Mouse (Mus musculus): ENCODE data around the gene Grip2.

The Grip2 gene

GRCm38 (mm10) chr6:91796064-91796463 is 31.0 kb downstream of the Grip2 start:
- no peak for DNase-seq (ENCODE audit: extremely low spot score)

- DNase-seq (ENCODE audit: extremely low spot score) = no peak
Observed at GRCm38 (mm10) chr6:91795640-91796039, 31.4 kb downstream of the Grip2 start.

DNA sequence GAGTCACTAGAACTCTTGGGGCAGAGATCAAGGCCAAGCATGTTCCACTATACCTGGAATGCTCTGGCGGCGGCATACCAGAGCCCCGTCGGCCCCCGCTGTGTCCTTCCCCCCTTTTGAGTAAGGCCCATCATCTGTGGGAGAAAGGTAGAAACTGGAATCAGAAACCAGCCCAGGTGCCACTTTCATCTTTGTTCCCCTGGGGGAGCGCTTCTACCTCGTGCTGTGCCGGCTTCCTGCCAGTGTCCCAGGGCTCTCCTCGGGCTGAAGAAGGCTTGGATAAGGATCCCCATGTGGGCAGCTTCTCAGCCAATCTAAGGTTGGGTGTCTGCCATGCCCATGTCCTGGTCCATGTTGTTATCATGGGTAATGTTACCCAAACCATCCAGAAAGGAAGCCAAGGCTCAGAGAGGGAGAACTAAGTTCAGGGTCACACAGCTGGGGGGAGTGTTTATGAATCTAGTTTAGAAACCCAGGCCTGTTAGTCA is 38.7 kb downstream of the Grip2 start:
- DNase-seq (ENCODE audit: extremely low spot score) = no peak

DNA sequence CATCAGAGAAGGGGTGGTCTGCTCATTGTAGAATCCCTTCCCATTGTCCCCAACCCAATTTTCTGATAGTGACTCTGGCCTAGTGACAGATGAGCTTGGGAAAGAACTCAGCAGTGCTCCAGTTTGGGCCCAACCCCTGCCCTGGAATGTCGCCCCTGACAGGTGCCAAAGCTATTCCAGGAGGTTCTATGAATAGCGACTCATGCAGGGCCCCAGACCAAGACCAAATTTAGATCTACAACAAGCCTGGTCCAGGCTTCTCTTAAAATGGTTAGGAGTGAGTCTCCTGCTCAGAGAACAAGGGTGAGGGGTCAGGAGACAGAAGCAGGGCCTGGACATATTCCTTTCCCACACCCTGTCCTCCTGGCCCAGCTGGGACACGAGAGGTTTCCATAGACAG is 42.0 kb downstream of the Grip2 start:
- DNase-seq (ENCODE audit: extremely low spot score) = no peak

GRCm38 (mm10) chr6:91779206-91779605 is 47.8 kb downstream of the Grip2 start:
- DNase-seq (ENCODE audit: extremely low spot score) = no peak

- peak; percentile 73 for DNase-seq (ENCODE audit: extremely low spot score)
Observed at GRCm38 (mm10) chr6:91776543-91776942, 50.5 kb downstream of the Grip2 start.

- DNase-seq (ENCODE audit: extremely low spot score) = no peak
Observed at GRCm38 (mm10) chr6:91773951-91774350, 53.1 kb downstream of the Grip2 start.

DNA sequence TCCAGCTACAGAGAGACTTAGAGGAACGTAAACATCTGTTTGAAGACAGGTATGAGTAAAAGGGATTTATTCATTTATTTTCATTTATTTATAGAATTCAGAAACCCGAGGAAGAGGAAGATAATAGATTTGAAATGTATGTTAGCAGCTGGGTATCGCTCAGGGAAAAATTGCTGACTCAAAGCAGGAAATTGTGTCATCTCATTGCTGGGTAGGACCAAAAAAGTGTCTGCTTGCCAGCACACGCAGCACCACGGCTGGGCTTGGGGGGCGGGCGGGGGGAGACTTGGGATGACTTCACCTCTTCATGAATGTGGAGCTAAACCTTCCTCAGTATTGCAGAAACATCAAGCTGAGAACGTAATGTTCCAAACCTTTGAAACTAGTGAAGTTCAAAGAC is 59.5 kb downstream of the Grip2 start:
- no peak for DNase-seq (ENCODE audit: extremely low spot score)

DNA sequence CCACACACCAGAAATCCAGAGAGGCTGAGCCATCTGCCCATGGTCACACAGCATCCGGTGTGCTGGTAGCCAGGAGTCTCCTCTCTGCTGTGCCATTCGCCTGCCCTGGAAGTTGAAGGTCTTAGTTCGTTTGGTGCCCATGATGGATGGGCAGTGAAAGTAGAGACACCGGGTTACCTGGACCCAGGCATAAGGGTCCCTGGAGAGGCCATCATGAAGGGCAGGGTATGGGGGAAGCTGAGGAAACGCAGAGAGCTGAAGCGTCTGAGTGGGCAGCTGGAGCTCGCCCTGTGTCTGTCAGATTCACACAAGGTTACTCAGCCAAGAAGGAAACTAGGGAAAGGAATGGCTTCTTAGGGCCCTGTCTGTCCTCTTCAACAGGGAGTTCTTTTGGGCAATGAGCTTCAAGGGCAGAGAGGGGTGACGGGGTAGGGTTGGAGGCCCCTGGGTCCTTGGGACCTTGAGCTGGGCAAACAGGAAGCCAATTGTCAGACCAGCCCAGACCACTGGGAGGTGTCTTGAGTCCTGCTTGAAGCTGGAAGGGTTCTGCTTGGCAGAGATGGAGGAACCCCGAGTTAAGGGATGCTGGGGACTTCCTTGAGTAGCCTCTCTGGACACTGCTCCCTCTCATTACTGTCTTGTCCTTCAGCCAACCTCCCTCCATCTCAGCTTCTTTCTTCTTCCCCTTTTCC is 64.9 kb downstream of the Grip2 start:
- DNase-seq (ENCODE audit: extremely low spot score) = no peak

- no peak for DNase-seq (ENCODE audit: extremely low spot score)
Observed at GRCm38 (mm10) chr6:91754845-91755244, 72.2 kb downstream of the Grip2 start.

- no peak for DNase-seq (ENCODE audit: extremely low spot score)
Observed at GRCm38 (mm10) chr6:91754098-91754497, 73.0 kb downstream of the Grip2 start.

- DNase-seq (ENCODE audit: extremely low spot score) = no peak
Observed at GRCm38 (mm10) chr6:91752884-91753283, 74.2 kb downstream of the Grip2 start.

DNA sequence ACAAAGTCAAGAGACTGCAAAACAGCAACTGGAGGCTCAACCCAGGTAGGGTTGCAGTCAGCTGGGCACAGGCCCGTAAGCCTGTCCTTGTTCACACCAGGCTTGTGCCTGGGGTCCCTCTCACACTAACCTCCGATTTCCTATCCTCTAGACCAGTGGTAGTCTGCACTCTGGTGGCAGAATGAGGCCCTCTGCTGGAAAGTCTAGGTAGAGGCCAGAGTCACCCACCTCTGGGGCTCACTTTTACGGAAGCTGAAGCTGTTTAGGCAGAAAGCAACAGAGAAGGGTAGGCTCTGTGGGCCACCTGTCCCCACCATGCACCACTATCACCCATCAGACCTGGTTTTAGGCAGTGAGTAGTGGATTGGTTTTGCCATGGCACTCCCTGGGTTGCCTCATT is 76.1 kb downstream of the Grip2 start:
- no peak for DNase-seq (ENCODE audit: extremely low spot score)

DNA sequence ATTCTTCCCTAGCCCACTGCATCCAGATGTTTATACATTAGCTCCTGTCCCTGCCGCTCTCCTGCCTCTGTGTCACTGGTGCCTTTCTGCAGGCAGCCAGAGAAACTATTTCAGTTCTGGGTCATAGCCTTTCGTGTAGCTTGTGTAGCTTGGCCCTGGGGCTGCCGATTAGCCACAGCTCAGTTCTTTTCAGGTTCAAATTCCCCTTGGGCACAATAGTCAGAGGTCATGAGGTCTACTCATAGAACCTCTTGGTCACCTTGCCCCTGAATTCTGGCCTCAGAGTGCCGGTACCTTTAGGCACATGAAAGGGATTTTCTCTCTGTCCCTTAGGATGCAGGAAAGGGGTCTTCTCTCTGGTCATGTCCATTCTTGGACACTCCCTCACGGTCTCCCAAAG is 80.3 kb downstream of the Grip2 start:
- DNase-seq (ENCODE audit: extremely low spot score) = no peak

DNA sequence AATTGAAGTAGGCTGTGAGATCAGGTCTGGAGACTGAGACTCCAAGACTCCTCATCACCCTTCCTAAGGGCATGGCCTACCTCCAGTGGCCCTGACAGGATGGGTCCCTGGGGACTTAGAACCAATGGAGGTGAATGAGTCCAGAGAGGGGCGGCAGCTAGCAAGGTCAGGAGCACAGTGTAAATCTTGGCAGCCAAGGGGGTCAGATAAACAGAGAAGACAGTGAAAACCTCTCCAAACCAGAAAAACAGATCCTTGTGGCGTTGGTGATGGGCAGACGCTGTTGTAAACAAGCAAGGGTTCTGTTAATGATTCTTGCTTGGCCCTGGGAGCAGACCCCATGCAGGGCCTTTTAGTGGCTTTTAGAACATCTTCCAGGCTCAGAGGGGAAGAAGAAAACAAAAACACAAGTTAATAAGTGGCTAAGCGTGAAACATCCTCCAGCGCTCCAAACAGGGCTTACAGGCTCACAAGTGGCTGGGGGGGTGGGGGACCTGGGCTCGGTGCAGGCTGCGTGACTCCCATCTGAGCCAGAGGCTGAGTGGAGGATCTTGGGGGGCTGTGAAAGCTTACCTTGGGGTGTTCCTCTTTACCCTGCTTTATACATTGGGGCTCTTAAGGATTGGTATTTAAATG is 81.0 kb downstream of the Grip2 start:
- no peak for DNase-seq (ENCODE audit: extremely low spot score)

GRCm38 (mm10) chr6:91745246-91745645 is 81.8 kb downstream of the Grip2 start:
- no peak for DNase-seq (ENCODE audit: extremely low spot score)

DNA sequence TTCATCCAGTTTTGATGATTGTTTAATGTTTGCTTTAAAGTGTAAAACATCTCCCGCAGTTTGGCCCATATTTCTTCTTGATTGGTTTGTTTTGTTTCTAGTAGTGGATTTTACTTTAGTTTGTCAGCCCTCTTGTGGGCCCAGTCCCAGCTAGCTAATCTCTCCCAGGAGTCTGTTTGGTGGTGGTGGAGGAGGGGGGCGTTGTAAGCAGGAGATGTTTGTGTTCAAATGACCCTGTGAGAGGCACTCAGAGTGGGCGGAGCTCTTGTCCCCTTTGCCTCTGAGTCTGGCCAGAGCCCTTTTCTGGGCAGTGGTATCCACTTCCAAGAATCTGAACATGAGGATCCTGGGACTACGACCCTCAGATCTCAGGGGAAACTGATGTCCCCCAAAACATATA is 83.2 kb downstream of the Grip2 start:
- DNase-seq (ENCODE audit: extremely low spot score) = no peak

- no peak for DNase-seq (ENCODE audit: extremely low spot score)
Observed at GRCm38 (mm10) chr6:91742995-91743394, 84.1 kb downstream of the Grip2 start.

- no peak for DNase-seq (ENCODE audit: extremely low spot score)
Observed at GRCm38 (mm10) chr6:91742466-91742865, 84.6 kb downstream of the Grip2 start.

GRCm38 (mm10) chr6:91741046-91741445 is 86.0 kb downstream of the Grip2 start:
- DNase-seq (ENCODE audit: extremely low spot score) = peak; percentile 70

DNA sequence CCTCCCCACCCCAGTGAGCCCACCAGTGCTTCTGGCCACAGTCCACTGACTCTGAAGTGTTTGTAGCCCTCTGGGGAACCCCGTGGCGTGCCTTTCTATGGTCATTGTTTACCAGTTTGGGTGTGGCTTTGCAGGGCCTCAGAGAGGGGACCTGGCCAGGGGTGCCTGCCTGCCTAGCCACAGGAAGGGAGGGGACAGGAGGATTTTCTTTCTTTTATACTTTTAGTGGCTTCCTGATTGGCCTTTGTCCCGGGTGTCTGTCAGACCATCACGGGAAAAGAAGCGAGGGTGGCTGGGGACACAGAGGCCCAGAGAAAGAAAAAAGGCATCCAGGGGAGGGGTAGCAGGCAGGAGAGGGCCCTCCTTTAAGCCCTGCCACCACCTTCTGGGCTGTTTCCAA is 89.0 kb downstream of the Grip2 start:
- DNase-seq (ENCODE audit: extremely low spot score) = no peak

DNA sequence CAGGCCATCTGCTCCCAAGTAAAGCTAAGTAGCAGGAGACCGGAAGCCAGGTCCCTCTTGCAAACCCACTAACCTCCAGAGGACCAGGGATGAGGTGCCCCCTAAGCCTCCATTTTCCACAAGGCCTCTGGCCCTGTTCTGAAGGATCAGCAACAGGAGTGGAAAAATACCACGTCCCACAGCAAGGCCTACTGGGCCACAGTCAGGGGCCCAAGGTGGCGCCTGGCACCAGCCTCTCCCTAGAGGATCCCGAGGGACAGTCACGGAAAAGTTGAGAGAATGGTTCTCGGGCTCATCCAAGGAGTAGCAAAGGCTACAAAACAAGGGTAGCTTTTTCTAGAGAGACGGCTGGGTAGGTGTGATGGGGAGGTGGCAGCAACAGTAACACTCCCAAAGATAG is 89.6 kb downstream of the Grip2 start:
- DNase-seq (ENCODE audit: extremely low spot score) = no peak

GRCm38 (mm10) chr6:91736471-91736870 is 90.6 kb downstream of the Grip2 start:
- no peak for DNase-seq (ENCODE audit: extremely low spot score)

GRCm38 (mm10) chr6:91732138-91732537 is 94.9 kb downstream of the Grip2 start:
- no peak for DNase-seq (ENCODE audit: extremely low spot score)

Data from embryo, embryonic 9.5 days (tissue).